Mouse (Mus musculus): ENCODE measurements around the gene Mllt3. TPM values are rescaled to one million over a fixed set of nuclear protein-coding genes. Genes with fewer than 3 reads are reported as not detected.

Mllt3 gene
- total and polyA plus RNA-seq, 2 experiments from 2014 or later, result 24.8 to 57.8 TPM

DNA sequence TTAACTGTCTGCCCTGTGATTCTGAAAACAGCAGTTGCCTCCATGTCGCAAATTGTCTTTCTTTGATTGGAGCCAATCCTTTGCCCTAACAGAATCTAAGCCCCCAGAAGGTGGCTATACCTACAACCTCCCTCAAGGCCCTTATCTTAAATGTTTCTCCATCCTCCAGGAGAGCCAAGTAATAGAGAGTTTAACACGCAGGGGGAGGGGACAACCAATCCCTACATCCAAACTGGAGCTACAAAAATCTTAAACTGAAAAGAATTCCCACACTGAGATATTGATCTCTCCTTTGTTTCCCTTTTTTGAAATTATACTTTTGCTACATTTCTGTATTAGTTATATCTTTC, 281.7 kb downstream of the Mllt3 start:
- H3K4me2 ChIP-seq (ENCODE audit: low read depth, low read length, poor library complexity, severe bottlenecking), result no peak overlapping the region
- no peaks in the 10 kb centered on the region for H3K9me3 ChIP-seq (ENCODE audit: low read length)
- TF ChIP-seq CTCF (IDR thresholded peaks at IDR 0.05), result no peak
- no peaks in the 10 kb centered on the region for H3K36me3 ChIP-seq (ENCODE audit: insufficient read depth, low read length)
- no peaks in the 10 kb centered on the region for H3K4me1 ChIP-seq (ENCODE audit: insufficient read depth, low read length)
- H3K27ac ChIP-seq (ENCODE audit: low read depth, low read length), result no peak overlapping the region
- ATAC-seq (ENCODE audit: low FRiP score) (no peak), DNase-seq (ENCODE audit: low spot score) (no peak)
- WGBS, result 89% methylated on average over 2 of the region's 2 CpGs
- H3K9ac ChIP-seq (replicated peaks; ENCODE audit: low read length, poor library complexity, severe bottlenecking), result no peak overlapping the region
- H3K27me3 ChIP-seq (ENCODE audit: insufficient read depth, low read length), result no peaks in the 10 kb centered on the region
- H3K4me3 ChIP-seq (ENCODE audit: low read depth, low read length), result no peak overlapping the region

DNA sequence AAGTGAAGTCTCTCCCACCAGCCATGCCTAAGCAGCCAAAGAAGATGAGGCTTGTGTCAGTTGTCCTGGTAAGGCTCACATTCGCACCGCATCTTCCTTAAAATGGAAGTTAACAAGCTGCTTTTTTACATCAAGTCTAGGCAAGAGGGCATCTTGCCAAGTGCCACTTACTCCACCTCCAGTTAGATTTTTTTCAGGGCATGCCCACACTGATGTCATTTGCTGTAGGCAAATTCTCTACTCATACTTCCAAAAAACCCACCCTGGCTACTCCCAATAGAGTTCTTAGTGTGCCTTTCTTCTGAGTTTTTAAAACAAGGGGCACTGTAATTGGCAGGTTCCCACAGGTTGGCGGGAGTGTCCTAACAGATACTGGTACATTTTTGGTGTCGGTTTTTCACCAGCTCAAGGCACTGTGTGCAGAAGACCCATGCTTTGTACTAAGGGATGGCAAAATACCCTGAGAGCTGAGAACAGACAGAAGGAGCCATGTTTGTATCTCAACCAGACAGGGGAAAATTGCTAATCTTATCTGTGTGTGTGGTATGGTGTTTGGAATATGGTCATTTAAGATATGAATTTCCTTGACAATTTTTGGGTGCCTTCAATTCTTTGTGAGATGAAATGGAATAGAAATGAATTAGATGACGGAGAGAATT, 282.2 kb downstream of the Mllt3 start:
- 87% methylated on average over 5 of the region's 5 CpGs for WGBS
- H3K4me2 ChIP-seq (ENCODE audit: low read depth, low read length, poor library complexity, severe bottlenecking), result no peak overlapping the region
- H3K9ac ChIP-seq (replicated peaks; ENCODE audit: low read length, poor library complexity, severe bottlenecking), result no peak overlapping the region
- DNase-seq (ENCODE audit: low spot score), result no peak
- H3K36me3 ChIP-seq (ENCODE audit: insufficient read depth, low read length), result no peaks in the 10 kb centered on the region
- no peaks in the 10 kb centered on the region for H3K9me3 ChIP-seq (ENCODE audit: low read length)
- no peak overlapping the region for H3K27ac ChIP-seq (ENCODE audit: low read depth, low read length)
- no peak for TF ChIP-seq CTCF (IDR thresholded peaks at IDR 0.05)
- H3K27me3 ChIP-seq (ENCODE audit: insufficient read depth, low read length), result no peaks in the 10 kb centered on the region
- ATAC-seq (ENCODE audit: low FRiP score), result no peak
- H3K4me1 ChIP-seq (ENCODE audit: insufficient read depth, low read length), result no peaks in the 10 kb centered on the region
- no peak overlapping the region for H3K4me3 ChIP-seq (ENCODE audit: low read depth, low read length)

DNA sequence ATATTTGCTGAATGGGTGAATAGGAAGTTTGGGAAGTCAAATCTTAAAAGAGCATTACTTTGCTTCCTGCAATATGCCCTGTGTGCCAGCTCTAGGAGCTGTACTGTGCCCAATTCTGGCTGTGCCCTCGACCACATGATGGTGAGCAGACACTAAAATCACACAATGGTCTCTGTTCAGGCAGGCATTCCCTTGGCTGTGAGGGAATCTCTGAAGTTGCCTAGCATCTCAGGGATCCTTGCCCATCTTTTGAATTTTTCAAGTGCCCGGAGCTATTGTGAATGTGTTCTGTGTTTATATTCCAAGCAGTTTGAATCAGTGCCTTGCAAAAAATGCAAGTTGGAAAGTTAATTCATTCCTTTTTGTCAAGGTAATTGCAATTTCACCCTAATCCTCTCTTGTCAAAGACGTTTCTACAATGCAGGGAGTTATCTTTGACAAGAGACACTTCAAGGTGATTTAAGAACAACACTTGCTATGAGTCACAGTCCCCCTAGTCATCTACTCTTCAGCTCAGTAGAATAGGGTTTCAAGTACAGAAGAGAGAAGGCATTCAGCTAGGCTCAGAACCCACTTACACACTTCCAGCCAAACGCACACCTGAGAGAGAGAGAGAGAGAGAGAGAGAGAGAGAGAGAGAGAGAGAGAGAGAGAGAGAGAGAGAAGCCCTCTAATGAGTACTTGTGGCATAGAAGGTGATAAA, 283.5 kb downstream of the Mllt3 start:
- 20% methylated on average over 4 of the region's 4 CpGs for WGBS
- H3K9ac ChIP-seq (replicated peaks; ENCODE audit: low read length, poor library complexity, severe bottlenecking), result no peak overlapping the region
- H3K4me2 ChIP-seq (ENCODE audit: low read depth, low read length, poor library complexity, severe bottlenecking), result no peak overlapping the region
- H3K9me3 ChIP-seq (ENCODE audit: low read length), result no peaks in the 10 kb centered on the region
- no peak for TF ChIP-seq CTCF (IDR thresholded peaks at IDR 0.05)
- ATAC-seq (ENCODE audit: low FRiP score), result peak; percentile 69
- no peak overlapping the region for H3K4me3 ChIP-seq (ENCODE audit: low read depth, low read length)
- DNase-seq (ENCODE audit: low spot score), result peak; percentile 70
- no peak overlapping the region for H3K27ac ChIP-seq (ENCODE audit: low read depth, low read length)
- no peaks in the 10 kb centered on the region for H3K27me3 ChIP-seq (ENCODE audit: insufficient read depth, low read length)
- H3K4me1 ChIP-seq (ENCODE audit: insufficient read depth, low read length), result no peaks in the 10 kb centered on the region
- H3K36me3 ChIP-seq (ENCODE audit: insufficient read depth, low read length), result no peaks in the 10 kb centered on the region

DNA sequence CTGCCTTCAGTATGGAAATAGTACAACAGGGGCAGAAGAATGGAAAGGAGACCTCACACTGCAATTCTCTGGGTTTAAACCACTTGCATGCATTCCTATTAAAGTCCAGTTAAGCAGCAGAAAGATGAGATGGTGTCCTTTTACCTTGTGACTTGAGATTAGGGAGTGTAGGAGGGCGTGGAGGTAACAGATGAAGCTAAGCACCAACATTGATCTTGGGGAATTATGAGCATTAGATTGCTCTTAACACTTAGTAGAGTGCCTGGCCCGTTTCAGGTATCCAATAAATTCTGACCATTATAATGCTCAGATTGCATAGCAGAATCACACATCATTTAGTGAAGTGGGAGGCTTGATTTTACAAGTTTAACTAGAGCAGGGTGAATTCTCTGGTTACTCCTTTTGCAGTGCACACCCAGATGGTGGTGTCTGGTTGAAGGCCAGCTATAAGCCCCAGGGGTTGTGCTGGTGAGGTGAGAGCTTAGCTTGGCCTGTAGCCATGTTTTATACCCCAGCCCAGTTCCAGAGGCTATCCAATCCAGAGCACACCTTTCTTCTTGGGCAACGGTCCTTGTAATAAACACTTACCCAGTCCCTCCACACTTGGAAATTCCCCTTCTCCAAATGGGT, 288.0 kb downstream of the Mllt3 start:
- no peak for TF ChIP-seq CTCF (IDR thresholded peaks at IDR 0.05)
- no peak for DNase-seq (ENCODE audit: low spot score)

DNA sequence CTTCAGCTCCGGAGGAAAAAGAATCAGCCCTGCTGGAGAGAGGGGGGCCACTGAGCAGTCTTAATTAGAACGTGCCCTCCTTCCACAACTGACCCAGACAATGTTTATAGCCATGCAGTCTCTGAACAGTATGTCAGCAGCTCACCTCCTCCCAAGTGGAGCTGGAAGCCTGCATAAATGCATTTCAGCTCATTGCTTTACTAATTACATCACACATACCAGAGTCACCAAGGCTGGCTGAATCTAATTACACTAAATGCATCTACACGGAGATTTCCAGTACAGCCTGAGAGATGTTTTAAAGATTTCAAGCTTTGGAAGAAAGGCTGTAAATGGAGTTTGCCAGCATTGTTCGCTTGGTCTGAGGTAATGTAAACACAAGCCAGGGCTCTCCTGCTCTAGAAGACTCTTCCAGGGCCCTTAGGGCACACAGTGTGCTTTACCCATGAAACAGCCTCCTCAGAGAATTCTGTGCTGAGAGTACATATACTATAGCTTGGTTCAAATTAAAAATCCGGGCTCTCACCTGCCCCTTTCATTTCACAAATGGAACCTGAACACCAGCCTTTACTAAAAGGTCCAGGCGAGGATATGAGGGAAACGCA, 293.5 kb downstream of the Mllt3 start:
- DNase-seq (ENCODE audit: low spot score) (peak; percentile 56), ATAC-seq (ENCODE audit: low FRiP score) (no peak)
- Histone ChIP-seq H3K4me1 (ENCODE audit: insufficient read depth, low read length) (no peaks in the 10 kb centered on the region), H3K9me3 (ENCODE audit: low read length) (no peaks in the 10 kb centered on the region), H3K36me3 (ENCODE audit: insufficient read depth, low read length) (no peaks in the 10 kb centered on the region), H3K27me3 (ENCODE audit: insufficient read depth, low read length) (no peaks in the 10 kb centered on the region), H3K4me2 (ENCODE audit: low read depth, low read length, poor library complexity, severe bottlenecking) (no peak overlapping the region), H3K27ac (ENCODE audit: low read depth, low read length) (no peak overlapping the region), H3K9ac (replicated peaks; ENCODE audit: low read length, poor library complexity, severe bottlenecking) (no peak overlapping the region), H3K4me3 (ENCODE audit: low read depth, low read length) (no peak overlapping the region)
- TF ChIP-seq CTCF (IDR thresholded peaks at IDR 0.05), result no peak
- WGBS, result 49% methylated on average over 7 of the region's 7 CpGs

More for the DNA sequence above, 288.0 kb downstream of the Mllt3 start:
- no peaks in the 10 kb centered on the region for H3K9me3 ChIP-seq (ENCODE audit: low read length)
- no peak for ATAC-seq (ENCODE audit: low FRiP score)
- H3K27ac ChIP-seq (ENCODE audit: low read depth, low read length), result no peak overlapping the region
- H3K4me2 ChIP-seq (ENCODE audit: low read depth, low read length, poor library complexity, severe bottlenecking), result no peak overlapping the region
- no peak overlapping the region for H3K9ac ChIP-seq (replicated peaks; ENCODE audit: low read length, poor library complexity, severe bottlenecking)
- H3K36me3 ChIP-seq (ENCODE audit: insufficient read depth, low read length), result no peaks in the 10 kb centered on the region
- no peaks in the 10 kb centered on the region for H3K4me1 ChIP-seq (ENCODE audit: insufficient read depth, low read length)
- 84% methylated on average over 3 of the region's 3 CpGs for WGBS
- no peak overlapping the region for H3K4me3 ChIP-seq (ENCODE audit: low read depth, low read length)
- H3K27me3 ChIP-seq (ENCODE audit: insufficient read depth, low read length), result no peaks in the 10 kb centered on the region

DNA sequence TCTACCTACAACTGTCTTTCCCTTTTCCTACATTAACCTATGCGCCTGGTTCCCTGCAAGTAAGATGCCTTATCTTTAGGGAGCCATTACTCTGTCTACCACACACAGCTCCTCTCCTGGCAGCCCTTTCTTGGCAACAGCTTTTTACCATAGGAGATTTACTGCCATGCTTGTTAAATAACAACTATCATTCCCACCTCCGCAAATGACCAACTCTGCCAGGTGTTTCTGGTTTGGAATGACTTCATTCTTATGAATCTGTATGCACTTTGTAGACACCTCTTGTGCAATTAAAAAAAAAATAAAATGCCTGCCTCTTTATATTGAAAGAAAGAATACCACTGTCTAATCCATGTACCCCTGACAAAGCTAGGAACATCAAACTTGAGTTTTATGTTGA, 294.1 kb downstream of the Mllt3 start:
- H3K9ac ChIP-seq (replicated peaks; ENCODE audit: low read length, poor library complexity, severe bottlenecking), result no peak overlapping the region
- WGBS, result 91% methylated on average over 2 of the region's 2 CpGs
- H3K4me1 ChIP-seq (ENCODE audit: insufficient read depth, low read length), result no peaks in the 10 kb centered on the region
- no peaks in the 10 kb centered on the region for H3K36me3 ChIP-seq (ENCODE audit: insufficient read depth, low read length)
- TF ChIP-seq CTCF (IDR thresholded peaks at IDR 0.05), result no peak
- H3K27me3 ChIP-seq (ENCODE audit: insufficient read depth, low read length), result no peaks in the 10 kb centered on the region
- no peak for ATAC-seq (ENCODE audit: low FRiP score)
- no peaks in the 10 kb centered on the region for H3K9me3 ChIP-seq (ENCODE audit: low read length)
- no peak for DNase-seq (ENCODE audit: low spot score)
- H3K4me2 ChIP-seq (ENCODE audit: low read depth, low read length, poor library complexity, severe bottlenecking), result no peak overlapping the region
- H3K27ac ChIP-seq (ENCODE audit: low read depth, low read length), result no peak overlapping the region
- no peak overlapping the region for H3K4me3 ChIP-seq (ENCODE audit: low read depth, low read length)

All from midbrain, postnatal 0 days (tissue).